Mouse (Mus musculus): ENCODE data around the gene Ptprm. TPM values are rescaled to one million over a fixed set of nuclear protein-coding genes. Genes with fewer than 3 reads are reported as not detected.

Ptprm gene
- polyA plus RNA-seq, 2 experiments: 15.8 to 21.8 TPM

DNA sequence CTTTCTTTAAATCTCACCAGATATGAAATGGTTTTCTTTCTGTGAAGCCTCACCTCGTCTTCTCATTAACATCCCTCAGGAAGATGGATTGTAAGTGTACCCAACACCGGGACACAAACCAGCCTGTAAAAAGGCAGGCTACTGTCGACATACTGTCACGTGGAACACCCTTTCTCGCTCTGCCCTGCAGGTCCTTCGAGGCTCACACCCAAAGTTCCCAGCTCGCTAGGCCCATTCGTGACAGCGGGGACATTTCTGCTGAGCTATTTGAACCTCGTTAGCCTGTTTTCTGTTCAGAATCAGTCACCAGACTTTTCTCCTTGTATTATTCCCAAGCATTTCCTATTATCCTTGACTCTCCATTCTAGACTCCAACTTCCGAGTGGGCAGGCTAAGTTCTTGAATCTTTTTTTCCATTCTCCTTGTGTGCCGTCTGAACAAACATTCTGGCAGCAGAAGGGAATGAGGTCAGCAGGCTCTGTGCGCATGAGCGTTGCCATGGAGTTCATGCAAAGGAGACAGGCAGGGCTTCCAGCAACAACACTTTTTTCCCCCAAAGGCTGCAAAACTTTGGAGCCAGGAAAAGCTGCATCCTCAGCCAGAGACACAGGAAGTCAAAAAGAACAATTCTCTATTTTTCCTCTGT lies 347.4 kb downstream of the Ptprm start:
- ATAC-seq (ENCODE audit: low FRiP score, low read depth) (no peak), DNase-seq (ENCODE audit: low spot score) (peak; percentile 73)
- TF ChIP-seq POLR2A (IDR thresholded peaks at IDR 0.05; ENCODE audit: borderline replicate concordance, extremely low read depth, insufficient read depth, insufficient read length): no peak
- Histone ChIP-seq H3K4me1 (ENCODE audit: control insufficient read depth, insufficient read depth, low read length) (no peaks in the 10 kb centered on the region), H3K27ac (replicated peaks; ENCODE audit: low read depth, low read length) (peak overlapping the region; percentile 57; the same call in 1 of the 2 replicates), H3K9ac (ENCODE audit: low read depth, low read length, severe bottlenecking) (no peak overlapping the region), H3K4me3 (replicated peaks; ENCODE audit: low read length) (no peak overlapping the region), H3K4me2 (replicated peaks; ENCODE audit: low read depth, low read length, severe bottlenecking) (no peak overlapping the region), H3K36me3 (ENCODE audit: control insufficient read depth, insufficient read depth, low read length) (no peaks in the 10 kb centered on the region), H3K9me3 (ENCODE audit: control insufficient read depth, low read length) (no peaks in the 10 kb centered on the region), H3K27me3 (ENCODE audit: control insufficient read depth, insufficient read depth, low read length) (no peaks in the 10 kb centered on the region)
- 64% methylated on average over 14 of the region's 14 CpGs for WGBS

DNA sequence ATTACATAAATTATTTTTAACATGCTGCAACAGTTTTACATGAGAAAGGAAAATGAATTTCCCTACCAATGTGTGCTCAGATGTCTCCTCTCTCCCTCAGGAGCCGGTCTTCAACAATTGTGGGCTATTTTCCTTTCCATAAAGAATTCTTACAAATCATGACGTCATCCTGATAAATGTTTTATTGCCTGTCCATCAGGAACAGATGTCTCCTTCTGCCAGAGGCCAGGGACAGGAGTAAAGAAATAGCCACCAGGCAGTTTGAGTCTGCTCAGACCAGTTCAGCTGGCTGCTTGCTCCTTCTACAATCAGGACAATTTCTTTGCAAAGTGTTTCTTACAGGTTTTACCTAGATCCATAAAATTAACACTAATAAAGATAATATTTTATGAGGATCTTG lies 357.4 kb downstream of the Ptprm start:
- 28% methylated on average over 2 of the region's 2 CpGs for WGBS

DNA sequence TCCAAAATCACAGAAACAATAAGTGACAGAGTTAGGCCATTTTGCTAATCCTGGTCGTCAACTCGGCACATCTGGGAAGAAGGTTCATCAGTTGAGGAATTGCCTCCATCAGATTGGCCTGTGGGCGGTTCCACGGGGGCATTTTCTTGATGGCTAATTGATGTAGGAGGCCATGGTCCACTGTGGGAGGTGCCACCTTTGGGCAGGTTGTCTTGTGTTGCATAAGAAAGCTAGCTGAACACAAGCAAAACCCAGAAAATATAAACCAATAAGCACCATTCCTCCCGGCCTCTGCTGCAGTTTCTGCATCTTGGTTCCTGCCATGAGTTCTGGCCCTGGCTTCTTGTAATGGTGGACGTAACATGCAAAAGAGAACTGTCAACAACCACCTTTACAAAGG lies 358.2 kb downstream of the Ptprm start:
- no peaks in the 10 kb centered on the region for H3K4me1 ChIP-seq (ENCODE audit: control insufficient read depth, insufficient read depth, low read length)
- H3K9ac ChIP-seq (ENCODE audit: low read depth, low read length, severe bottlenecking): no peak overlapping the region
- no peaks in the 10 kb centered on the region for H3K27me3 ChIP-seq (ENCODE audit: control insufficient read depth, insufficient read depth, low read length)
- H3K27ac ChIP-seq (replicated peaks; ENCODE audit: low read depth, low read length): no peak overlapping the region
- no peak for TF ChIP-seq POLR2A (IDR thresholded peaks at IDR 0.05; ENCODE audit: borderline replicate concordance, extremely low read depth, insufficient read depth, insufficient read length)
- H3K9me3 ChIP-seq (ENCODE audit: control insufficient read depth, low read length): peaks cover 9% of the 10 kb centered on the region; the same call in 1 of the 2 replicates
- no peak overlapping the region for H3K4me3 ChIP-seq (replicated peaks; ENCODE audit: low read length)
- WGBS: 96% methylated on average over 6 of the region's 6 CpGs
- no peaks in the 10 kb centered on the region for H3K36me3 ChIP-seq (ENCODE audit: control insufficient read depth, insufficient read depth, low read length)
- H3K4me2 ChIP-seq (replicated peaks; ENCODE audit: low read depth, low read length, severe bottlenecking): no peak overlapping the region
- ATAC-seq (ENCODE audit: low FRiP score, low read depth) (no peak), DNase-seq (ENCODE audit: low spot score) (no peak)

More for the DNA sequence above, 357.4 kb downstream of the Ptprm start:
- Histone ChIP-seq H3K4me3 (replicated peaks; ENCODE audit: low read length) (no peak overlapping the region), H3K36me3 (ENCODE audit: control insufficient read depth, insufficient read depth, low read length) (no peaks in the 10 kb centered on the region), H3K4me2 (replicated peaks; ENCODE audit: low read depth, low read length, severe bottlenecking) (no peak overlapping the region), H3K27ac (replicated peaks; ENCODE audit: low read depth, low read length) (no peak overlapping the region), H3K27me3 (ENCODE audit: control insufficient read depth, insufficient read depth, low read length) (no peaks in the 10 kb centered on the region), H3K9ac (ENCODE audit: low read depth, low read length, severe bottlenecking) (no peak overlapping the region), H3K4me1 (ENCODE audit: control insufficient read depth, insufficient read depth, low read length) (no peaks in the 10 kb centered on the region), H3K9me3 (ENCODE audit: control insufficient read depth, low read length) (peaks cover 9% of the 10 kb centered on the region; the same call in 1 of the 2 replicates)
- ATAC-seq (ENCODE audit: low FRiP score, low read depth) (no peak), DNase-seq (ENCODE audit: low spot score) (no peak)
- no peak for TF ChIP-seq POLR2A (IDR thresholded peaks at IDR 0.05; ENCODE audit: borderline replicate concordance, extremely low read depth, insufficient read depth, insufficient read length)

DNA sequence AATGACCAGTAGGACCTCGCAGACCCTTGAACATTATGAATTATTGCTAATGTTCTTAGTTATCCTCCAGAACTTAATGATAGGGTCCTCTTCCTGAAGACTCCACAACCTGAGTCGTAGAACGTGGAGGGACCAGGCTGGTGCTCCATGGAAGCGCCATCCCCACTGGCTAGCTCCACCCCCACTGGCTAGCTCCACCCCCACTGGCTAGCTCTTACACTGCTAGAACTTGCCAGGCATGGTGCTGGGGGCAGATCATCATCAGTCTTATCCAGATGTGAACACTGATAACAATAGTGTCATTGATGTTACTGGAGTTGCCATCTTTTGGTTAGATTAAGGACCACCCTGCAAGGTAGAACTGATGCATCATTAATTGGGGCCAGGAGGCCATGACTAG lies 362.4 kb downstream of the Ptprm start:
- no peaks in the 10 kb centered on the region for H3K4me1 ChIP-seq (ENCODE audit: control insufficient read depth, insufficient read depth, low read length)
- no peak overlapping the region for H3K27ac ChIP-seq (replicated peaks; ENCODE audit: low read depth, low read length)
- no peak for ATAC-seq (ENCODE audit: low FRiP score, low read depth)
- TF ChIP-seq POLR2A (IDR thresholded peaks at IDR 0.05; ENCODE audit: borderline replicate concordance, extremely low read depth, insufficient read depth, insufficient read length): no peak
- no peak overlapping the region for H3K9ac ChIP-seq (ENCODE audit: low read depth, low read length, severe bottlenecking)
- H3K36me3 ChIP-seq (ENCODE audit: control insufficient read depth, insufficient read depth, low read length): no peaks in the 10 kb centered on the region
- WGBS: 89% methylated on average over 4 of the region's 4 CpGs
- no peak overlapping the region for H3K4me2 ChIP-seq (replicated peaks; ENCODE audit: low read depth, low read length, severe bottlenecking)
- H3K4me3 ChIP-seq (replicated peaks; ENCODE audit: low read length): no peak overlapping the region
- no peak for DNase-seq (ENCODE audit: low spot score)
- no peaks in the 10 kb centered on the region for H3K9me3 ChIP-seq (ENCODE audit: control insufficient read depth, low read length)
- no peaks in the 10 kb centered on the region for H3K27me3 ChIP-seq (ENCODE audit: control insufficient read depth, insufficient read depth, low read length)

DNA sequence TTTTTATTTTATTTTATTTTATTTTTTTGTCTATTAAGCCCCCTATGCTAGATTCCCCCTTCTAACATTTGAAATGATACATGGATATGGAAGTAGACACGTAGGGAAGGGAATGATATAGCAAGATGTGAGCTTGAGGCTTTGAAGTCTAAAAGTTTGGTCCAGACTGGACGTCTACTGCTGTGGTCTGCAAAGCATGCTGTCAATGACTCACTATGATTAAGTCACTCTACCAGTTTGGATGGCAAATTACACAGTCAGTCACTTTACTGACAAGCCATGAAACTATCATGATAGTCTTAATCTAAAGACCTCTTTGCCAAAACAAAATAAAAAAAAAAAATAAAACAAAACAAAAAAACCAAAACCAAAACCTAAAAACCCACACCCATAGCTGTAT lies 363.5 kb downstream of the Ptprm start:
- 71% methylated on average over 2 of the region's 2 CpGs for WGBS
- H3K27me3 ChIP-seq (ENCODE audit: control insufficient read depth, insufficient read depth, low read length): no peaks in the 10 kb centered on the region
- no peak for TF ChIP-seq POLR2A (IDR thresholded peaks at IDR 0.05; ENCODE audit: borderline replicate concordance, extremely low read depth, insufficient read depth, insufficient read length)

More for the DNA sequence above, 363.5 kb downstream of the Ptprm start:
- Histone ChIP-seq H3K4me2 (replicated peaks; ENCODE audit: low read depth, low read length, severe bottlenecking) (no peak overlapping the region), H3K9me3 (ENCODE audit: control insufficient read depth, low read length) (no peaks in the 10 kb centered on the region), H3K27ac (replicated peaks; ENCODE audit: low read depth, low read length) (no peak overlapping the region), H3K4me3 (replicated peaks; ENCODE audit: low read length) (no peak overlapping the region), H3K9ac (ENCODE audit: low read depth, low read length, severe bottlenecking) (no peak overlapping the region), H3K4me1 (ENCODE audit: control insufficient read depth, insufficient read depth, low read length) (no peaks in the 10 kb centered on the region), H3K36me3 (ENCODE audit: control insufficient read depth, insufficient read depth, low read length) (no peaks in the 10 kb centered on the region)
- ATAC-seq (ENCODE audit: low FRiP score, low read depth) (no peak), DNase-seq (ENCODE audit: low spot score) (no peak)

Measured in limb, embryonic 14.5 days (tissue).